Mouse (Mus musculus) midbrain, embryonic 15.5 days (tissue): ENCODE measurements around the gene Aifm3. TPM values are rescaled to one million over a fixed set of nuclear protein-coding genes. Genes with fewer than 3 reads are reported as not detected.

Experiments
- ATAC-seq: fragments of 200-750 bp; cut with Nextera tagmentation; replicated peaks from 2 replicates; pipeline ENCODE4 v1.8.0; 2017; ENCODE audit warnings: moderate TSS enrichment
- H3K27ac ChIP-seq: fragments of 300-500 bp; sonication (generic); 2 replicates; pipeline ENCODE4 v1.5.1; 2015; ENCODE audit warnings: mild to moderate bottlenecking, inconsistent platforms
- H3K27me3 ChIP-seq: fragments of 300-500 bp; sonication (generic); replicated peaks from 2 replicates; pipeline ENCODE4 v1.6.1; 2015; ENCODE audit warnings: inconsistent platforms
- H3K36me3 ChIP-seq: fragments of 300-500 bp; sonication (generic); replicated peaks from 2 replicates; pipeline ENCODE4 v1.6.1; 2015; ENCODE audit warnings: inconsistent platforms
- H3K4me1 ChIP-seq: fragments of 300-500 bp; sonication (generic); 2 replicates; pipeline ENCODE4 v1.6.1; 2015; ENCODE audit warnings: inconsistent platforms
- H3K4me2 ChIP-seq: fragments of 300-500 bp; sonication (generic); 2 replicates; pipeline ENCODE4 v1.6.1; 2015; ENCODE audit warnings: inconsistent platforms, mild to moderate bottlenecking, moderate library complexity
- H3K4me3 ChIP-seq: fragments of 300-500 bp; sonication (generic); 2 replicates; pipeline ENCODE4 v1.5.1; 2015; ENCODE audit warnings: mild to moderate bottlenecking, inconsistent platforms
- H3K9ac ChIP-seq: fragments of 300-500 bp; sonication (generic); 2 replicates; pipeline ENCODE4 v1.6.1; 2015; ENCODE audit warnings: mild to moderate bottlenecking, inconsistent platforms
- H3K9me3 ChIP-seq: fragments of 300-500 bp; sonication (generic); 2 replicates; pipeline ENCODE4 v1.6.1; 2016; ENCODE audit warnings: inconsistent platforms
- WGBS: fragments of 180-500 bp; shearing (Covaris S2); methylation state at CpG from one replicate; pipeline ENCODE4 v1.1.7; 2015; ENCODE audit warnings: mixed read lengths; 5-methylcytosine and 5-hydroxymethylcytosine counted together
- polyA plus RNA-seq: library from polyadenylated mRNA; unstranded; fragments of >200 nt; fragmentation: Nextera tagmentation; extraction: Ambion mirVana; gene quantifications from 2 replicates; pipeline ENCODE4 v1.2.1, GENCODE M21; 2015

The Aifm3 gene
- 16.8 and 17.9 TPM in 2 replicates for polyA plus RNA-seq

- WGBS = 1% methylated on average over 45 of the region's 47 CpGs
- Histone ChIP-seq H3K4me1 (peaks cover 14% of the 10 kb centered on the region), H3K36me3 (peaks cover 8% of the 10 kb centered on the region), H3K4me3 (peak within 1 kb of the TSS; percentile 37), H3K27ac (no peak within 1 kb of the TSS), H3K9ac (peak within 1 kb of the TSS; percentile 37), H3K27me3 (peaks cover 9% of the 10 kb centered on the region), H3K4me2 (peak within 1 kb of the TSS; percentile 65), H3K9me3 (no peaks in the 10 kb centered on the region)
- peak; percentile 62 for ATAC-seq
These were observed at the start of gene Aifm3 for GRCm38 (mm10) chr16:17489469-17490111. Aifm3 (plus strand) TSS chr16:17489611.

GRCm38 (mm10) chr16:17451541-17452372 lies 37.7 kb upstream of the Aifm3 start, which contains the start of gene Crkl:
Crkl (plus strand) TSS chr16:17451987.
- H3K4me1 ChIP-seq = peaks cover 29% of the 10 kb centered on the region
- no peaks in the 10 kb centered on the region for H3K36me3 ChIP-seq
- no peaks in the 10 kb centered on the region for H3K27me3 ChIP-seq
- under 1% methylated on average over 61 of the region's 63 CpGs for WGBS
- peak within 1 kb of the TSS; percentile 97 for H3K27ac ChIP-seq
- peak within 1 kb of the TSS; percentile 86 for H3K4me3 ChIP-seq
- H3K9me3 ChIP-seq = no peaks in the 10 kb centered on the region
- peak within 1 kb of the TSS; percentile 91 for H3K4me2 ChIP-seq
- H3K9ac ChIP-seq = peak within 1 kb of the TSS; percentile 92
- peak; percentile 96 for ATAC-seq

- Histone ChIP-seq H3K4me1 (peaks cover 29% of the 10 kb centered on the region), H3K27ac (peak overlapping the region; percentile 97), H3K36me3 (no peaks in the 10 kb centered on the region), H3K9me3 (no peaks in the 10 kb centered on the region), H3K4me2 (peak overlapping the region; percentile 91), H3K9ac (peak overlapping the region; percentile 92), H3K4me3 (peak overlapping the region; percentile 86), H3K27me3 (no peaks in the 10 kb centered on the region)
- ATAC-seq = peak; percentile 68
- under 1% methylated on average over 24 of the region's 24 CpGs for WGBS
These were observed 37.1 kb upstream of the Aifm3 start for GRCm38 (mm10) chr16:17452373-17452715.

GRCm38 (mm10) chr16:17456901-17457300 lies 32.5 kb upstream of the Aifm3 start:
- Histone ChIP-seq H3K27me3 (no peaks in the 10 kb centered on the region), H3K4me1 (peaks cover 27% of the 10 kb centered on the region), H3K4me2 (no peak overlapping the region), H3K36me3 (peaks cover 11% of the 10 kb centered on the region; the same call in 1 of the 2 replicates), H3K9me3 (no peaks in the 10 kb centered on the region), H3K27ac (no peak overlapping the region), H3K4me3 (no peak overlapping the region), H3K9ac (no peak overlapping the region)
- ATAC-seq = no peak
- 100% methylated on average over 1 of the region's 1 CpGs for WGBS

- ATAC-seq = no peak
- Histone ChIP-seq H3K4me3 (no peak overlapping the region), H3K4me2 (no peak overlapping the region), H3K36me3 (peaks cover 11% of the 10 kb centered on the region; the same call in 1 of the 2 replicates), H3K27me3 (no peaks in the 10 kb centered on the region), H3K27ac (no peak overlapping the region), H3K9me3 (no peaks in the 10 kb centered on the region), H3K4me1 (peaks cover 13% of the 10 kb centered on the region), H3K9ac (no peak overlapping the region)
- WGBS = 92% methylated on average over 4 of the region's 4 CpGs
These were observed 29.2 kb upstream of the Aifm3 start for GRCm38 (mm10) chr16:17460254-17460653.

GRCm38 (mm10) chr16:17461596-17461995 lies 27.8 kb upstream of the Aifm3 start:
- H3K9ac ChIP-seq = no peak overlapping the region
- WGBS = 98% methylated on average over 1 of the region's 1 CpGs
- peaks cover 11% of the 10 kb centered on the region; the same call in 1 of the 2 replicates for H3K36me3 ChIP-seq
- no peak overlapping the region for H3K27ac ChIP-seq
- no peaks in the 10 kb centered on the region for H3K27me3 ChIP-seq
- no peaks in the 10 kb centered on the region for H3K9me3 ChIP-seq
- no peak for ATAC-seq
- no peak overlapping the region for H3K4me2 ChIP-seq
- H3K4me3 ChIP-seq = no peak overlapping the region
- peaks cover 3% of the 10 kb centered on the region; the same call in 1 of the 2 replicates for H3K4me1 ChIP-seq

GRCm38 (mm10) chr16:17463184-17463583 lies 26.2 kb upstream of the Aifm3 start:
- no peak for ATAC-seq
- 81% methylated on average over 2 of the region's 2 CpGs for WGBS
- H3K36me3 ChIP-seq = peaks cover 11% of the 10 kb centered on the region; the same call in 1 of the 2 replicates
- 0 out of 2 replicates have a peak, but pooled peaks cover 3% of the 10 kb centered on the region for H3K4me1 ChIP-seq
- H3K9me3 ChIP-seq = no peaks in the 10 kb centered on the region
- H3K9ac ChIP-seq = no peak overlapping the region
- H3K4me3 ChIP-seq = no peak overlapping the region
- H3K4me2 ChIP-seq = no peak overlapping the region
- H3K27ac ChIP-seq = no peak overlapping the region
- H3K27me3 ChIP-seq = no peaks in the 10 kb centered on the region

- WGBS = 93% methylated on average over 4 of the region's 4 CpGs
- no peaks in the 10 kb centered on the region for H3K9me3 ChIP-seq
- H3K27me3 ChIP-seq = no peaks in the 10 kb centered on the region
- ATAC-seq = no peak
- H3K36me3 ChIP-seq = peaks cover 5% of the 10 kb centered on the region; the same call in 1 of the 2 replicates
- H3K27ac ChIP-seq = no peak overlapping the region
- H3K4me2 ChIP-seq = no peak overlapping the region
- no peak overlapping the region for H3K9ac ChIP-seq
- H3K4me1 ChIP-seq = no peaks in the 10 kb centered on the region
- H3K4me3 ChIP-seq = no peak overlapping the region
These were observed 22.3 kb upstream of the Aifm3 start for GRCm38 (mm10) chr16:17466875-17467663.

GRCm38 (mm10) chr16:17472498-17472897 lies 16.9 kb upstream of the Aifm3 start:
- H3K9ac ChIP-seq = no peak overlapping the region
- H3K27ac ChIP-seq = no peak overlapping the region
- H3K4me2 ChIP-seq = no peak overlapping the region
- H3K36me3 ChIP-seq = peaks cover 5% of the 10 kb centered on the region; the same call in 1 of the 2 replicates
- H3K4me1 ChIP-seq = peaks cover 8% of the 10 kb centered on the region
- no peak overlapping the region for H3K4me3 ChIP-seq
- H3K9me3 ChIP-seq = no peaks in the 10 kb centered on the region
- no peaks in the 10 kb centered on the region for H3K27me3 ChIP-seq
- no peak for ATAC-seq
- WGBS = 89% methylated on average over 6 of the region's 6 CpGs

GRCm38 (mm10) chr16:17474091-17474490 lies 15.3 kb upstream of the Aifm3 start:
- H3K27me3 ChIP-seq = no peaks in the 10 kb centered on the region
- no peak for ATAC-seq

GRCm38 (mm10) chr16:17474761-17475160 lies 14.7 kb upstream of the Aifm3 start:
- Histone ChIP-seq H3K9me3 (no peaks in the 10 kb centered on the region), H3K36me3 (peaks cover 4% of the 10 kb centered on the region; the same call in 1 of the 2 replicates), H3K27me3 (no peaks in the 10 kb centered on the region), H3K9ac (no peak overlapping the region), H3K4me2 (no peak overlapping the region), H3K27ac (no peak overlapping the region), H3K4me3 (no peak overlapping the region), H3K4me1 (peaks cover 22% of the 10 kb centered on the region)
- no peak for ATAC-seq
- WGBS = 90% methylated on average over 2 of the region's 2 CpGs

More at GRCm38 (mm10) chr16:17474091-17474490, 15.3 kb upstream of the Aifm3 start:
- H3K9ac ChIP-seq = no peak overlapping the region
- H3K4me3 ChIP-seq = no peak overlapping the region
- no peaks in the 10 kb centered on the region for H3K9me3 ChIP-seq
- H3K4me2 ChIP-seq = no peak overlapping the region
- peaks cover 5% of the 10 kb centered on the region; the same call in 1 of the 2 replicates for H3K36me3 ChIP-seq
- H3K27ac ChIP-seq = no peak overlapping the region
- peaks cover 22% of the 10 kb centered on the region for H3K4me1 ChIP-seq

- Histone ChIP-seq H3K27me3 (no peaks in the 10 kb centered on the region), H3K27ac (no peak overlapping the region), H3K4me3 (no peak overlapping the region), H3K36me3 (no peaks in the 10 kb centered on the region), H3K4me1 (peaks cover 22% of the 10 kb centered on the region), H3K4me2 (no peak overlapping the region), H3K9ac (no peak overlapping the region), H3K9me3 (no peaks in the 10 kb centered on the region)
- whole genome bisulfite sequencing = 92% methylated on average over 4 of the region's 4 CpGs
- ATAC-seq = no peak
These were observed 14.1 kb upstream of the Aifm3 start for GRCm38 (mm10) chr16:17475326-17475725.
